Mouse (Mus musculus) midbrain, embryonic 11.5 days (tissue): Measurements from ENCODE around the gene Ube3b. TPM values are rescaled to one million over a fixed set of nuclear protein-coding genes. Genes with fewer than 3 reads are reported as not detected.

ENCODE experiments used
- ATAC-seq: fragments of 200-750 bp; cut with Nextera tagmentation; 2 replicates; pipeline ENCODE4 v1.8.0; 2017; ENCODE audit warnings: moderate TSS enrichment, moderate library complexity; ENCODE audit not compliant: low FRiP score
- DNase-seq: peaks from one replicate; pipeline ENCODE4 v3.0.0; 2015; ENCODE audit warnings: low spot score; ENCODE audit errors: missing footprints
- H3K27ac ChIP-seq: fragments of 300-500 bp; sonication (generic); 2 replicates; pipeline ENCODE4 v1.5.1; 2014; ENCODE audit warnings: low read depth, low read length
- H3K27me3 ChIP-seq: fragments of 300-500 bp; sonication (generic); 2 replicates; pipeline ENCODE4 v1.6.1; 2014; ENCODE audit warnings: mild to moderate bottlenecking, low read length, moderate library complexity, mixed read lengths; ENCODE audit not compliant: control insufficient read depth, insufficient read depth
- H3K36me3 ChIP-seq: fragments of 300-500 bp; sonication (generic); 2 replicates; pipeline ENCODE4 v1.6.1; 2014; ENCODE audit warnings: mild to moderate bottlenecking, low read length, moderate library complexity, mixed read lengths; ENCODE audit not compliant: control insufficient read depth, insufficient read depth
- H3K4me1 ChIP-seq: fragments of 300-500 bp; sonication (generic); 2 replicates; pipeline ENCODE4 v1.6.1; 2014; ENCODE audit warnings: low read length; ENCODE audit not compliant: control insufficient read depth, insufficient read depth
- H3K4me2 ChIP-seq: fragments of 300-500 bp; sonication (generic); 2 replicates; pipeline ENCODE4 v1.6.1; 2014; ENCODE audit warnings: mild to moderate bottlenecking, moderate library complexity
- H3K4me3 ChIP-seq: fragments of 300-500 bp; sonication (generic); 2 replicates; pipeline ENCODE4 v1.5.1; 2014; ENCODE audit warnings: low read depth, low read length
- H3K9ac ChIP-seq: fragments of 300-500 bp; sonication (generic); 2 replicates; pipeline ENCODE4 v1.6.1; 2014; ENCODE audit warnings: low read length
- H3K9me3 ChIP-seq: fragments of 300-500 bp; sonication (generic); 2 replicates; pipeline ENCODE4 v1.6.1; 2016; ENCODE audit warnings: low read length; ENCODE audit not compliant: control insufficient read depth
- whole genome bisulfite sequencing: fragments of 180-500 bp; shearing (Covaris S2); extraction: QIAGEN DNeasy Blood & Tissue Kit; methylation state at CpG from one replicate; pipeline ENCODE4 v1.1.7; 2014; 5-methylcytosine and 5-hydroxymethylcytosine counted together
- polyA plus RNA-seq: library from polyadenylated mRNA; unstranded; fragments of >200 nt; fragmentation: Nextera tagmentation; extraction: Ambion mirVana; gene quantifications from 2 replicates; pipeline ENCODE4 v1.2.1, GENCODE M21; 2014

The Ube3b gene
- polyA plus RNA-seq, 1 experiment from 2014 or later = 49.7 TPM

DNA sequence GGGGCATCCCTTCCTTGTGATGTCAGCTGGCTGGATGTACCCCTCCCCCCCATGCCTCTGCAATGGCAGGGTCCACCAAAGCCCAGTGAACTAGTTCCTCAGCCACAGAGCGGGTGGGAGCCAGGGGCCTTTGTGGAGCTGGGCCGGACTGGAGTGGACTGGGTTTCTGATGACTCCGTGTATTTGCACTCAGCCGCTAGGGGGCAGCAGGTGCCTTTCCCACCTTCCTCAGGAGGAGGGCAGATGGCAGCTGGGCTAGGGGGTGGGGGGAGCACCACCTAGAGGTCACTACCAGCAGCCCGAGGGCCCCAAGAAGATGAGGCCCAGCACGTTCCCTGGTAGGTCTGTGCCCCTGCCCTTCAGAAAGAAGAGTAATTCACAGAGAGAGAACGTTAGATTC is 80.8 kb downstream of the Ube3b start:
- 5% methylated on average over 7 of the region's 7 CpGs for WGBS
- ATAC-seq (peak; percentile 64), DNase-seq (peak; percentile 97)
- Histone ChIP-seq H3K36me3 (no peaks in the 10 kb centered on the region), H3K4me1 (peaks cover 24% of the 10 kb centered on the region), H3K27me3 (no peaks in the 10 kb centered on the region; the same call in 1 of the 2 replicates), H3K4me3 (no peak overlapping the region), H3K27ac (no peak overlapping the region), H3K9me3 (no peaks in the 10 kb centered on the region), H3K4me2 (no peak overlapping the region), H3K9ac (no peak overlapping the region)

DNA sequence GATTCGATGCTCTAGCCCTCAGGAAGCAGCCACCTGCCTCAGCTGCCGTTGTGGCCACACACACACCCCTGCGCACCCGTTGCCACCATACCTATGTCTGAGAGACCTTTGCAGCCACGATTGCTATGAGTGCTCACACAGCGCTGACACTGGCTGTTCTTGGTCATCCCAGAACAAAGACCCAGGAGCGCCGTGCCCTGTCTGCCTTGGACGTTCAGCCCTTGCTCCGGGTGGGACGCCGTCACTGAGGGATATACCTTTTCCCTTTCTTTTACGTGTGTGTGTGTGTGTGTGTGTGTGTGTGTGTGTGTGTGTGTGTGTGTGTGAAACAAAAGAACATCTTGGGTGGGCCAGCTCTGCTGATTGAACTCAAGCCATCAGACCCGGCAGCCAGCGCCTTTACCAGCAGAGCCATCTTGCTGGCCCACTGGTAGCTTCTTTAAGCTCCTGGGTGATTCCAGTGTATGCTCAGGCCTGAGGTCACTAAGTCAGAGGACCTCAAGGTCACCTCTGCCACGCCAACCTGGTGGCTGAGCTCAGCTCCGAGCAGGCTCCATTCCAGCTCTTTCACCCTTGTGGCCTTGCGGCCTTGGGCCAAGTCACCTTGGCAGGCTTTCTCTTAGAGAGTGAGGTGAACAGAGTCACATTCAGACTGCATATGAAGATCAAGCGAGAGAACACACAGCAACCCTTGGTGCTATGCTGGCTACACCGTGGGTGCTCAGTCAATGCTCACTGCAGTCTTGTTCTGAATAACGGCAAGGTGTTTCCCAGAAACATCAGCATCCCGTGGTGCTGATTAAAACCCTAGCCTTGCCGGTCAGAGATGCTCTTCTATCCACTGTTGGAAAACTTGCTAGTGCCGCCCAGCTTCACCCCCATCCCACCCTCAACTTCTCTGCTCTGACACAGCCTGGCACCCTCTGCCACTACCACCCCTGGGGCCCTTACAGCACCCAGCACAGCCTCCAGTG is 81.9 kb downstream of the Ube3b start:
- Histone ChIP-seq H3K27me3 (no peaks in the 10 kb centered on the region; the same call in 1 of the 2 replicates), H3K4me3 (no peak overlapping the region), H3K36me3 (no peaks in the 10 kb centered on the region), H3K4me2 (no peak overlapping the region), H3K27ac (no peak overlapping the region), H3K9ac (no peak overlapping the region), H3K9me3 (no peaks in the 10 kb centered on the region), H3K4me1 (peaks cover 33% of the 10 kb centered on the region)
- ATAC-seq (no peak), DNase-seq (peak; percentile 75)
- WGBS = 84% methylated on average over 24 of the region's 24 CpGs

DNA sequence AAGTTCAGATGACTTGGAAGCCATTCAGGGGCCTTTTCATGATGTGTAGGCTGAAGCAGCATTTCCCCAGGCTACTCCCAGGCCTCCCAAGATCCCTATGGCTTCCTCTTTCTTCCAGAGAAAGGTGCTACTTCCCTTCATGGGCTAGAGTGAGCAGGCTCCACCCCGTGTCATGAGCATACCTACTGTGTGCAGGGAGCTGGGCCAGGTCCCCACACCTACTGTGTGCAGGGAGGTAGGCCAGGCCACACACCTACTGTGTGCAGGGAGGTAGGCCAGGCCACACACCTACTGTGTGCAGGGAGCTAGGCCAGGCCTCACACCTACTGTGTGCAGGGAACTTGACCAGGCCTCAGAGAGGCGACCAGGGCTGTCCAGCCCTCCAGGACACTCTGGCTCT is 84.2 kb downstream of the Ube3b start:
- no peak overlapping the region for H3K4me2 ChIP-seq
- no peaks in the 10 kb centered on the region for H3K36me3 ChIP-seq
- no peaks in the 10 kb centered on the region for H3K9me3 ChIP-seq
- 85% methylated on average over 2 of the region's 2 CpGs for WGBS
- no peak overlapping the region for H3K27ac ChIP-seq
- H3K4me3 ChIP-seq = no peak overlapping the region
- ATAC-seq (no peak), DNase-seq (no peak)
- peaks cover 44% of the 10 kb centered on the region for H3K4me1 ChIP-seq
- peak overlapping the region; percentile 13; the same call in 1 of the 2 replicates for H3K9ac ChIP-seq
- H3K27me3 ChIP-seq = peaks cover 2% of the 10 kb centered on the region; the same call in 1 of the 2 replicates

DNA sequence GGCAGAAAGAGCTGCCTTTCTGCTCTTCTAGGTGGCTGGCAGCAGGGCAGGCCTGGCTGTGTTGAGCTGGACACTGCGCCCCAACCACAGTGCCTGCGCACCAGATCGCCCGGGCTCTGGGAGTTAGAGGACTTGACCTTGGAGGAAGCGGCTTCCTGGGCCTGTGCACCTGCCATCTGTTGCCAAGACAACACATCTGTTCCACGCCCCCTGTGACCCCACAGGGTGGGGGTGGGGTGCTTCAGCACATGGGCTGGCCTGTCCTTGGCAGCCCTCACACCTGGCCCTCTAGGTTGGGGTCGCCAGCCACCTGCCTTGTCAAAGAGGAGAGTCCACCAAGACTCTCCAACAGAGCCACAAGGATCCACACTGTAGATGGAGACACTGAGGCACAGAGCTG is 85.2 kb downstream of the Ube3b start:
- Histone ChIP-seq H3K4me1 (peaks cover 44% of the 10 kb centered on the region), H3K27ac (no peak overlapping the region), H3K27me3 (peaks cover 2% of the 10 kb centered on the region; the same call in 1 of the 2 replicates), H3K4me3 (no peak overlapping the region), H3K9me3 (no peaks in the 10 kb centered on the region), H3K9ac (no peak overlapping the region), H3K4me2 (no peak overlapping the region), H3K36me3 (no peaks in the 10 kb centered on the region)
- ATAC-seq (no peak), DNase-seq (no peak)
- WGBS = 48% methylated on average over 7 of the region's 7 CpGs

DNA sequence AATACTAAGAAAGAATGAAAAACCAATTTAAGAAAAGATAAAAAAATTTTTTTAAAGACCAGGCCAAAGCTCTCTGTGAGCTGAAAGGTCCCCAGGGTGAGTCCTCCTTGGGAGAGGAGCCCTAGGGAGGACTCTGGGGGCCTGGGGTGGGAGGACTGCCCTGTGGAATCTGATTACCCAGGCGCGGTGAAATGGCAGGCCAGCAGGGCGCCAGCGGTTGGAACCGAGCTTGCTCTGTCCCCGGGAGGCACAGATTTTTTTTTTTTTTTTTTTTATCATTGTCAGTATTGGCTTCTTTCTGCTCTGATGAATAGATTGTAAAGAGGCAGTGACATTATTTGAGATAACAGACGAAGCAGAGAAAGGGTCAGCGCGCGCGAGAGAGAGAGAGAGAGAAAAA is 86.6 kb downstream of the Ube3b start:
- peak overlapping the region; percentile 35 for H3K4me2 ChIP-seq
- peaks cover 40% of the 10 kb centered on the region for H3K4me1 ChIP-seq
- H3K36me3 ChIP-seq = no peaks in the 10 kb centered on the region
- peak overlapping the region; percentile 5; the same call in 1 of the 2 replicates for H3K4me3 ChIP-seq
- WGBS = under 1% methylated on average over 11 of the region's 11 CpGs
- H3K9me3 ChIP-seq = no peaks in the 10 kb centered on the region; the same call in 1 of the 2 replicates
- ATAC-seq (peak; percentile 71), DNase-seq (peak; percentile 91)
- peak overlapping the region; percentile 27; the same call in 1 of the 2 replicates for H3K9ac ChIP-seq
- peaks cover 2% of the 10 kb centered on the region; the same call in 1 of the 2 replicates for H3K27me3 ChIP-seq
- peak overlapping the region; percentile 90 for H3K27ac ChIP-seq

DNA sequence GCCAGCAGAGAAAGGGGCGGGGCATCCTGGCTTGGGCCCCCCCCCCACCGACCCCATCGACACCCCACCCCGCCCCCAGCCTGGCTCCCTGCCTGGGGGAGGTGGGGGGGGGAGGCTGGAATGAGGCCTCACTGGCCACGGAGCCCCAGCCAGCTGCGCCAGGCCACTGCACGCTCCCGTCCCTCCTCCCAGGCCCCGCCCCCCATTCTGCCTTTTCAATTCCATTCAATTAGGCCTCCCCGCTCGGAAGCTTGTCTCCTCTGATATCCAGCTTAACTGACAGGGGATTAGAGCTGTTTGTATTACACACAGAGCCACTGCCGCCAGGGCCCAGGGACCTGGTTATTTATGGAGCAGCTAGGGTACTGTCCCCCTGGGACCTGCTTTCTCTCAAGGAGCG is 87.0 kb downstream of the Ube3b start:
- Histone ChIP-seq H3K9ac (peak overlapping the region; percentile 52), H3K36me3 (no peaks in the 10 kb centered on the region), H3K4me2 (peak overlapping the region; percentile 35), H3K27me3 (peaks cover 2% of the 10 kb centered on the region; the same call in 1 of the 2 replicates), H3K4me3 (peak overlapping the region; percentile 5; the same call in 1 of the 2 replicates), H3K9me3 (no peaks in the 10 kb centered on the region; the same call in 1 of the 2 replicates), H3K4me1 (peaks cover 40% of the 10 kb centered on the region), H3K27ac (peak overlapping the region; percentile 90)
- ATAC-seq = peak; percentile 93
- DNase-seq = peak; percentile 99
- 0% methylated on average over 10 of the region's 13 CpGs for WGBS

DNA sequence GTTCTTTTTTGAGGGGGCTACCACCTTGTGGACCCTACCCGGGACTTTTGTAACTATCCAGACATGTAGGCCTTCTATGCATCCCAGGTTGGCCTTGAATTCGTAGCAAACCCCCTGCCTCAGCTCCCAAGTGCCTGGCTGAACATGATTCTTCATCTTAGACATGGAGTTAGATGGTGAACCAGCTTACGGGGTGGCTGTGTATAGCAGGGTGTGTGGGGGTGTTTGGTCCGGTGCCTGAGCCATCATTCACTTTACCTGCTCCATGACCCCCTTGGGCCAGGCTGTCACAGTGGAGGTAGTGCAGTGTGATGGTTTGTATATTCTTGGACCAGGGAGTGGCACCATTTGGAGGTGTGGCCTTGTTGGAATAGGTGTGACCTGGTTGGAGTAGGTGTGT is 87.6 kb downstream of the Ube3b start:
- Histone ChIP-seq H3K4me3 (no peak overlapping the region), H3K4me2 (peak overlapping the region; percentile 27), H3K27me3 (peaks cover 2% of the 10 kb centered on the region; the same call in 1 of the 2 replicates), H3K36me3 (no peaks in the 10 kb centered on the region), H3K4me1 (peaks cover 40% of the 10 kb centered on the region), H3K9ac (peak overlapping the region; percentile 52), H3K27ac (peak overlapping the region; percentile 90), H3K9me3 (no peaks in the 10 kb centered on the region; the same call in 1 of the 2 replicates)
- ATAC-seq (no peak), DNase-seq (no peak)
- 29% methylated on average over 4 of the region's 4 CpGs for WGBS

DNA sequence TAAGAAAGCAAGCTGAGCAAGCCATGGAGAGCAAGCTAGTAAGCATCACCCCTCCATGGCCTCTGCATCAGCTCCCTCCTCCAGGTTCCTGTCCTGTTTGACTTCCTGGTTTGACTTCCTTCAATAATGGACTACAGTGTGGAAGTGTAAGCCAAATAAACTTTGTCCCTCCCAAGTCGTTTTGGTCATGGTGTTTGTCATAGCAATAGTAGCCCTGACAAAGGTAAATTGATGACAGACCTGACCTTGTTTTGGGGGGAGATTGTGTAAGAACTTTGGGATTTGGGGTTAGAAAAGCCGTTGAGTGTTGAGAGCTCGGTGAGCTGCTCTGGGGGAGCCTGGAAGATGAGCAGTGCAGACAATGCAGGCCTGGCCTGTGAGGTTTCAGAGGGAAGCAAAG is 90.0 kb downstream of the Ube3b start:
- H3K4me3 ChIP-seq = no peak overlapping the region
- H3K4me1 ChIP-seq = peaks cover 32% of the 10 kb centered on the region
- peaks cover 2% of the 10 kb centered on the region; the same call in 1 of the 2 replicates for H3K27me3 ChIP-seq
- no peak for ATAC-seq
- no peak overlapping the region for H3K4me2 ChIP-seq
- no peaks in the 10 kb centered on the region; the same call in 1 of the 2 replicates for H3K9me3 ChIP-seq
- 87% methylated on average over 3 of the region's 3 CpGs for WGBS
- H3K27ac ChIP-seq = no peak overlapping the region
- H3K9ac ChIP-seq = no peak overlapping the region
- peak; percentile 73 for DNase-seq
- no peaks in the 10 kb centered on the region for H3K36me3 ChIP-seq
